Mouse (Mus musculus) 416B (cell line): ENCODE measurements around the gene Cemip.
A peak's percentile ranks its signal among the peaks of the same experiment; 100 is the strongest.

Experiments
- DNase-seq: peaks from one replicate; pipeline ENCODE4 v3.0.0; 2011; ENCODE audit warnings: low read depth

Gene Cemip

DNA sequence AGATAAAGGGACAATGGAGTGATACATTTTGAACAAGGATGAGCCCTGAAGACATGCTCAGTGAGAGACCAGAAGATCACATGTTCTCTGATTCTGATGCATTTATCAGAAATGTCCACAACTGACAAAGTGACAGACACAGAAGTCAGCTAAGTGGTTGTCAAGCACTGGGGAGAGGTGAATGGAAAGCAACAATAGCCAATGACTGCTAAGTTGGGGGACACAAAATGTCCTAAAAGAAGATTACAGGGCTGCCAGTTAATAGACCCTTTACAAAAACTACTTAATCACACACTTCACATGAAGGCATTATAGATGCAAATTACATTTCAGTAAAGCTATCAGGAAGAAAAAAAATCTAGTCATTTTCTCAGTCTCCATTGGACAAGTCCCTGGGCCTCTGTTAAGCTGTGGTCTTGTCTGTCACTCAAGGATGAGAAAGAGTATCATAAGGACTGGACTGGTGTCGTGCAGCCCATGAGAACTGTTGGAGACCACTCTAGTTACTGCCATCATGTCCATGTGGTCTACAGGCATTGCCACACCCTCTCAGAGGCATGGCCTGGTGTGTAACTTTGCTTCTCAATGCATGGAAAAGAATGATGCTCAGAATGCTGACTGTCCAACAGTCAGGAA, 59.2 kb downstream of the Cemip start:
- no peak for DNase-seq

DNA sequence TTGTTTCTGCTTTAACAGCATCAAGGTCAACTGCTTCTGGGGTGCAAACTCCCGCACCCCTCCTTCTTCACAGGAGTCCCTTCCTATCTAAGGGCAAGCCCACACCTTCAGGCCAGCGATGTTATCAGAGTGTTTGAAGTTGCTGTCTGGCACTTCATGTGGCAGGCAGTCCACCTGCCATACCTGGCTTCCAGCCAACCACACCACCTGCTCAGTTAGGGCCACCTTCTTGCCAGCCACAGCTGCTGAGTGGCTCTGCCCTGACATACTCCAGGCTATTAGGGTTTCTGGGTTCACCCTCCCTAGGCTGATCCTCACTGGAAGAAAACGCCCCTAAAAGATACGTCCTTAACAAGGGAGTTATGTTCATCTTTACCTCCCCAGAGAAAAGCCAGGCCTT, 60.2 kb downstream of the Cemip start:
- DNase-seq: no peak

DNA sequence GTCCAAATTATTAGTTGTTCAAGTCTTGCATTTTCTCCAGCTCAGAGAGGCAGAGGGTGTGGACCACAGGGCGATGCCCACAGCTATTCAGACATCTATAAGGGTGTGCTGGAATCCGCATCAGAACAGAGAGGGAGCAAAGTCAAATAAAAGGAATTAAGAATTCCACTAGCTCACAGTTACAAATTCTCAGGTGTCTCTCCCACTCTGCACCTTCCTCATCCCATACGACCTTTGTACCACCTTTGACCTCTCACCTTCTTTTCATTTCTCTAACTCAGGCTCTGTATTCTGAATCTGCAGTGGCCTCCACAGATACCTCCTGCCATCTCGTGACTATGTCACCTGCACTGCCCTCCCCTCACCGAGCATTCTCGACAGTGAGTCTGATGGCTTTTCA, 62.8 kb downstream of the Cemip start:
- no peak for DNase-seq

- DNase-seq: no peak
Measured at GRCm38 (mm10) chr7:84022462-84022861, 63.8 kb downstream of the Cemip start.

GRCm38 (mm10) chr7:84019381-84019780, 66.9 kb downstream of the Cemip start:
- peak; percentile 5 for DNase-seq

DNA sequence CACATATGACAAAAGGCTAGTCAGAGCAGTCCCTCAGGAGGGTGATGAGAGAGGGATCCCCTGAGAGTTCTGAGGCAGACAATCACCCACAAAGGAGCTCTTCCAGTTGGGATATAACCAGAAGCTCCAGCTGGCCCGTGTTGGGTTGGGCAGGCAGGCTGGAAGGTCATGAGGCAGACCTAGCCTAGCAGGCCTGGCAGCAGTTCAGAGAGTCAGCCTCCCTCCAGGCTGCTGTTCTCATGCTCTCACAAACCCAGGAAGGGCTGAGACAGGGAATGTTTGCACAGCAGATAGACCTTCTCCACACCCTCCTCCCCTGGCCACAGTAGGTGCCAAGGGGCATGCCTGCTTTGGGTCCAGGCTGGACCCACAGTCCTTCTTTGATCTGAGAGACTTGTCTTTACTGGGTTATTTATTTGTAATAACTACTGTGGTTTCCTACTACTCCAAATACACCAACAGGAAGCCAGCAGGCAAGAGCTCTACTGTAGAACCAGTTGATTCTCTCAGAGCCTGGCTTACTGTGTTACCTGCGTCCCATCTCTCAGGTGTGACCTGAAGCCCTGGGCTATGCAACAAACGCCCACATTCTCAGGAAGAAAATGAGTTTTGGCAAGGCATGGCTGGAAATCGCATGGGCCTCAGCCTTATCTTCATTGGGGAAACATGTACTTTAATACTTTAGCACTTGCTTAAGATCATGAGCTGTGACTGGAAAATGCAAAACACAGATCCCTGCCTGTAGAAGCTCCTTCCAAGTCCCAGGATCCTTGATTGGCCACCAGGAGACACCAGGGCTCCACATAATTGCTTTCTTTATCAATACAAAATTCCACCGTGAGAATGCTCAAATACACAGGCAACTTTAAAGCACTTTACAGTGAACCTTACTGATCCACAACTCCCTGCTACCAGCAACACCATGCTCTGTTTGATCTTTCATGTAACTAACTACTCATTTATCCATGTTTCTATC, 67.7 kb downstream of the Cemip start:
- no peak for DNase-seq

GRCm38 (mm10) chr7:84015050-84015449, 71.3 kb downstream of the Cemip start:
- DNase-seq: no peak

DNA sequence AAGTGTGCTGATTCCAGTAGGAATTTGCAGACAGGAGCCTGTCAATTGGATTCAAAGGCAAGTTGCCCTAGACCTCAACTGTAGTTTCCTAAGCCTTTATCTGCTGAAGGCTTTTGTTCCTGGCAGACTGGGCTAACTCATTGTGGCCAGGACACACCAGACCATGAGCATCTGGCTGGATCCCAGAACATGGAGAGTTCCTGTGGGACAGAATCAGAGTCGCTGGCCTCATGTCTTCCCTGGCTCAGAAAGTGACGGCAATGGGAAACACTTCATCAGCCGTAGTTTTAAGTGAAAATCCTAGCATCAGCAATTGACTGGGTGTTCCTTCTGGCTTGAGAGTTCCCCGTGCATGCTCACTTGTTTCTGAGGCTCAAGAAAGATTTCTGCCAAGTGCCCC, 72.6 kb downstream of the Cemip start:
- no peak for DNase-seq

DNA sequence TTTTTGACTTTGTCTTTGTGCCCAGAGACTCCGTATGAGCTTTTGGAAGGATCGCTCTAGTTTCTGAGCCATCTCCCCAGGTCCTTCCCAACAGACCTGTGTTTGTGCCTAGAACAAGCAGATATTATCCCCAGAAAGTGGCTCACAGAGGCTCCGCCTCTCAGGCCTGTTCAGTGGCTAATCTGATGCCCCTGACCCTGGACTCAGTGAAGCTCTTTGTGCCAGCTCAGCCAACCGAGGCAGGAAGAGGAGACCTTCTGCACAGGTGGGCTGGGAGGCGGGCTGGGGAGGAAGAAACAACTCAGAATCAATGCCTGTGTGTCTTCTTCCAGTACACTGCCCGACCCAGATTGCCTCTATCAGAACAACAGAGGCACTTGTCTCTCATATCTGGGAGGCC, 81.9 kb downstream of the Cemip start:
- no peak for DNase-seq

- no peak for DNase-seq
Measured at GRCm38 (mm10) chr7:84001516-84001915, 84.8 kb downstream of the Cemip start.

DNA sequence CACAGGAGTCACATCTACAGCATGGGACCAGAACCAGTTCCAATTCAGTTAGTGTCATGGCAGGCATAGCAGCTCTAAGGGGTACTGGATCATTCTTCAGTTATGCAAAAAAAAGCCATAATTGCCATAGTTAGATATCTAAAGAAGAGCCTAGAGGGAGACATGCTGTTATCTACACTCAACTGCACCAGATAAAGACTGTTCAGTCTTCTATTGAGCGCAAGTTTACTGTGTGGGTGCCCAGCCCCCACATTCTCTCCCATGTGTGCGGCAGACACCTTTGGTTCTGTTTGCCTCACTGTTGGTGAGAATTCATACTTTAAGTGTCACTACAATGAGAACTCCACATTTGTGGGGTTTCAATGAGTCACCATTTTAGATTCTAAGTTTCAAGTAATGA, 85.6 kb downstream of the Cemip start:
- DNase-seq: no peak

DNA sequence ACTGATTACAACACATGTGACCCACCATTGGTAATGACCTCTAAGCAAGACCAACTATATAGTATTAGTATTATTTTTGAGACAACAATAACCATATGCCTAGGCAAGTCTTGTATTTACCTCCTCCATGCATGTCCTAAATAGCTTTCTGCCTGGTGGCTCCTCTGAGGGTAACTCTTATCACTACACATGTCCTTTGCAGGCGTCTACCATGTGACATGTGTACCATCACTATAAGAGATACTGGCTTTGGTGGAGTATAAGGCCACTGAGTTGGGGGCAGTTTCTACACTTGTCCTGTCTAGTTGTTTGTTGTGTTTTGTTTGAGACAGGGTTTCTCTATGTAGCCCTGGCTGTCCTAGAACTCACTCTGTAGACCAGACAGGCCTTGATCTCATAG, 86.7 kb downstream of the Cemip start:
- no peak for DNase-seq

DNA sequence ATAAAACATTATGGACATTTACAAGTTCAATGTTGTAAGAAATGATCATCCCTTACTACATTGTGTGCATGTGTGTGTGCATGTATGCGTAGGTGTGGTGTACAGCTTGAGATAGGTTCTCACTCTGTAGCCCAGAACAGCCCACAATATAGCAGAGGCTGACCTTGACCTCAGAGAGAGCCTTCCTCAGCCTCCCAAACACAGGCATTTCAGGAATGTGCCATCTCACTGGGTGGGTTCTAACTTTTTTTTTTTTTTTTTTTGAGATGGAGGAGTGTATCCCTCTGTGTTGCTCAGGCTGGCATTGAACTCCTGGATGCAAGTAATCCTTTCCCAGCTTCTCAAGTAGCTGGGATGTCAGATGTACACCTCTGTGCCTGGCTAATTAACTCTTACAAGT, 92.0 kb downstream of the Cemip start:
- no peak for DNase-seq

- DNase-seq: no peak
Measured at GRCm38 (mm10) chr7:83989294-83989693, 97.0 kb downstream of the Cemip start.

DNA sequence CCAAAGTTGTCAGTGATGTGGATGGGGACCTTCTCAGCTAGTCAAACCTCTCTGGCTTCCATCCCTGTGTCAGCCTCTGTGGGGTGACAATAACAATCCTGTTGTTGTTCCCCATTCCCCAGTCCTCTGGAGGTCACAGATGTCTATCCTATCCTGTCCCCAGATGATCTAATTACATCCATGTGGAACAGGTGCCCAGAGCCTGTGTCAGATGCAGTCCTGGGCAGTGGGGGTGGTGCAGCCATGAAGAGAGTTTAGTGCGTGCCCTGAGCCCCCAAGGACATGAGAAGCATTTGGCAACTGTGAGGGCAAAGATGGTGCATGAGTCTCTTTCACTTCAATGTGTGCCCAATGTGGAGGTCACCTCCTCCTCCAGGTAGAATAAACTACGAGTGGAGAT, 100.6 kb downstream of the Cemip start:
- DNase-seq: no peak

GRCm38 (mm10) chr7:83982566-83982965, 103.7 kb downstream of the Cemip start:
- DNase-seq: no peak

- DNase-seq: no peak
Measured at GRCm38 (mm10) chr7:83978945-83979536, 107.3 kb downstream of the Cemip start.

- DNase-seq: no peak
Measured at GRCm38 (mm10) chr7:83978410-83978809, 107.9 kb downstream of the Cemip start.

GRCm38 (mm10) chr7:83976413-83976958, 109.8 kb downstream of the Cemip start:
- peak; percentile 11 for DNase-seq

DNA sequence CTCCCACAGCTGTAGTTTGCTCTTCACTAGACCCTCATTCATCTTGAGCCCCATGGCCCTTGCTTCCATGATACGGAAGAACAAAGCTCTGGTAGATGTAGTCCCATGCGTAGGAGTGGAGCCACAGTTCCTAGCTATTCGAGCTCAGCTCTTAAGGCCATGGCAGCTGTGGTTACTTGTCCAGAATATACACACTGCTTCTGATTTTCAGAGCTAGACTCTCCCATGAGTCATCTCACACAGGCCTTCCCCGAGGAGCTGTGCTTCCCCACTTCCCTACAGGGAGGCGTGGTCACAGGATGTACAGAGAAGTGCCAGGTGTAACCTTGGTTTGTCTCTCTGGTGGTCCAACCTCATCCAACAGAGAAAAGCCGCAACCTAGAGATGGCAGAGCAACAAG, 111.0 kb downstream of the Cemip start:
- no peak for DNase-seq

DNA sequence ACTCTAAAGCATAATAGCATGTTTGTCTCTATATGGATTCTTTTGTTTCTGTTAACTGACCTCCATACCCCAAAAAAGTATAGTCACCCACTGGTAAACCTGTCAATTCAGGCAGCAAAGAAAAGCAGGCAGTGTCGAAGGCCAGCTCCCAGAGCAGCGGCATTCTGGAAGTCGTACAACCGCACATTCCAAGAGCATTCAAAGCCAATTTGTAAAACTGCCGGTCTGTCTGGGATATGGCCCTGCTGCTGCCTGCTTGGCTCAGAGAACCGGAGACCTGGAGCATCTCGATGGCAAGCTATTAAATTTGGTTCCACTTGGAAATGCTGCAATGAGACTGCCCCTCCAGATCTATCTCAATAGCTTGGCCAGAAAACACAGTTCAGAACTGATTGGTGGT, 113.8 kb downstream of the Cemip start:
- DNase-seq: no peak

- no peak for DNase-seq
Measured at GRCm38 (mm10) chr7:83966047-83966818, 120.1 kb downstream of the Cemip start.
